Mouse (Mus musculus): ENCODE data around the gene Rdh9. TPM values are rescaled to one million over a fixed set of nuclear protein-coding genes. Genes with fewer than 3 reads are reported as not detected.
"Not testable (repeated sequence)": the region's sequence is repeated elsewhere in the genome, so short reads cannot be mapped to it uniquely, and the experiment has no call there.

Rdh9 gene
- polyA plus RNA-seq, 1 experiment from 2014 or later, result not detected

DNA sequence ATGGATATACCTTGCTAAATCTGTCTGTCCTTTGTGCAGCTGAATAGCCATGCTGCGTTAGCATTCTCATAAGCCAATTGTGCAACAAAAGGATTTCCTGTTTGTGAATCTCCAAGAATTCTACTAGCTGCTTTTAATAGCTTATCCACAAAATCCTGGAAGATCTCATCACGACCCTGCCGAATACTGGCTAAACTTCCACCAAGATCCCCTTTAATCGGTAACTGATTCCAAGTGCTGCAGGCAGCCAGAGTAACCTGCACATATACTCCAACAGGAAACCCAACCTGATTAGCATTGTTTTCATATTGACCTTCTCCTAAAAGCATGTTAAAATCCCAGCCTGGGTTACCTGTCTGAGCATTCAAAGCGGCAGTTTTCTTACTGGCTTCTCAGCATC lies 59.1 kb downstream of the Rdh9 start:
- no peak overlapping the region for H3K9ac ChIP-seq (replicated peaks; ENCODE audit: low read length)
- no peak overlapping the region for H3K4me2 ChIP-seq (ENCODE audit: low read depth, low read length)
- WGBS, result 91% methylated on average over 5 of the region's 5 CpGs
- H3K27ac ChIP-seq (replicated peaks; ENCODE audit: low read depth, low read length), result no peak overlapping the region
- no peak for DNase-seq (ENCODE audit: low spot score)
- H3K4me3 ChIP-seq (ENCODE audit: low read depth, low read length), result no peak overlapping the region
- H3K9me3 ChIP-seq (replicated peaks; ENCODE audit: control insufficient read depth, low read length), result no peaks in the 10 kb centered on the region
- H3K36me3 ChIP-seq (replicated peaks; ENCODE audit: control insufficient read depth, insufficient read depth, low read depth, low read length), result no peaks in the 10 kb centered on the region
- no peaks in the 10 kb centered on the region for H3K27me3 ChIP-seq (ENCODE audit: control insufficient read depth, insufficient read depth, low read length)
- H3K4me1 ChIP-seq (ENCODE audit: control insufficient read depth, insufficient read depth, low read length), result no peaks in the 10 kb centered on the region
- no peak for ATAC-seq (replicated peaks; ENCODE audit: insufficient number of reproducible peaks, low FRiP score, low TSS enrichment, low read depth)

DNA sequence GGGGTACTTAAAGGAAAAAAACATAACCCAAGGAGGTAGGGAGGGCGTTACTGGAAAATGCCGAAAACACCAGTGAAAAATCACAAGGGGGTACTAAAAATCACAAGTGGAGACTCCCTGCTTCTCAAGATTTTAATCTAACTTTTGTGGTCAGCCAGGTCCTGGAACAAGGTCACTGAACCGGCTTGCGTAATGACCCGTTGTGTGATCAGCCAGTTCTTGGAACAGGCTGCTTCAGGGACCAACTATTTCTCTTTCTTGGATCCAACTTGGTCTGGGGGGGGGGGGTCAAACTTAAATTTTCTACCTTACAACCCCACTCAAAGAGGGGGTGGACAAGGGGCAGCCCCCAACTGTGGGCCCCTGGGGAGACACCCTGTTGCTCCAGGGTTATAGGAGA lies 61.6 kb downstream of the Rdh9 start:
- H3K9me3 ChIP-seq (replicated peaks; ENCODE audit: control insufficient read depth, low read length); ATAC-seq (replicated peaks; ENCODE audit: insufficient number of reproducible peaks, low FRiP score, low TSS enrichment, low read depth); H3K36me3 ChIP-seq (replicated peaks; ENCODE audit: control insufficient read depth, insufficient read depth, low read depth, low read length); DNase-seq (ENCODE audit: low spot score); H3K9ac ChIP-seq (replicated peaks; ENCODE audit: low read length); H3K4me3 ChIP-seq (ENCODE audit: low read depth, low read length); H3K27ac ChIP-seq (replicated peaks; ENCODE audit: low read depth, low read length); H3K4me1 ChIP-seq (ENCODE audit: control insufficient read depth, insufficient read depth, low read length); H3K4me2 ChIP-seq (ENCODE audit: low read depth, low read length); H3K27me3 ChIP-seq (ENCODE audit: control insufficient read depth, insufficient read depth, low read length): not testable (repeated sequence)
- WGBS, result 92% methylated on average over 5 of the region's 5 CpGs

DNA sequence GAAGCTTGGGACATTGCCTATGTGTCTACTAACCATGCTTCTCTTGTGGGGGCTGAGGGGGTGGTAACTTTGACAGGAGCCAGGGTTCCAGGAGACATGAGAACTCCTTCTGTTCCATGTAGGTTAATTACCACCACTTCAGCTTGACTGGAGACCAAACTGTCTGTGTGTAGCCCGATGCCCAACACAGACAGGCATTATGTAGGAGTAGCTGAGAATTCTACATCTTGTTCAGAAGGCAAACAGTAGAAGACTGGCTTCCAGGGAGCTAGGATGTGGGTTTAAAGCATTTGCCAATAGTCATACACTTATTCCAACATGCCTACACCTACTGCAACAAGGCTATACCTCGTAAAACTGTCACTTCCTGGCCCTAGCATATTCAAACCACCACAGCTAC lies 62.4 kb downstream of the Rdh9 start:
- WGBS, result 83% methylated on average over 2 of the region's 2 CpGs

DNA sequence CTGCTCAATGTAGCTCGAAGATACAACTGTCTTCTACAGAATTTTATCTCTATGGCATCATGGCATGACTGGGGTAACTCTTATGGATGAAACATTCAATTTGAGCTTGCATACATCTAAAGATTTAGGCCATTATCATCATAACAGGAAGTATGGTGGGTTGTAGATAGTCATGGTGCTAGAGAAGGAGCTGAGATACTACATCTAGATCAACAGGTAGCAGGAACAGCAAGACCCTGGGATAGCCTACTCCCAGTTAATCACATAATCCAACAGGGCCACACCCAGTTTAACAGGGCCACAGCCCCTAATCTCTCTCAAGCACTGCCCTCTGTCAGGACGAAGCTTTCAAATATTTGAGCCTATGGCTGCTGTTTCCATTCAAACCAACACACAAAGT lies 64.6 kb downstream of the Rdh9 start:
- no peak overlapping the region for H3K4me2 ChIP-seq (ENCODE audit: low read depth, low read length)
- 77% methylated on average over 2 of the region's 2 CpGs for WGBS
- no peaks in the 10 kb centered on the region for H3K27me3 ChIP-seq (ENCODE audit: control insufficient read depth, insufficient read depth, low read length)
- no peak overlapping the region for H3K4me3 ChIP-seq (ENCODE audit: low read depth, low read length)
- no peaks in the 10 kb centered on the region for H3K36me3 ChIP-seq (replicated peaks; ENCODE audit: control insufficient read depth, insufficient read depth, low read depth, low read length)
- H3K27ac ChIP-seq (replicated peaks; ENCODE audit: low read depth, low read length), result no peak overlapping the region
- ATAC-seq (replicated peaks; ENCODE audit: insufficient number of reproducible peaks, low FRiP score, low TSS enrichment, low read depth) (no peak), DNase-seq (ENCODE audit: low spot score) (no peak)
- H3K4me1 ChIP-seq (ENCODE audit: control insufficient read depth, insufficient read depth, low read length), result no peaks in the 10 kb centered on the region
- no peaks in the 10 kb centered on the region for H3K9me3 ChIP-seq (replicated peaks; ENCODE audit: control insufficient read depth, low read length)
- no peak overlapping the region for H3K9ac ChIP-seq (replicated peaks; ENCODE audit: low read length)

More for the DNA sequence above, 62.4 kb downstream of the Rdh9 start:
- Histone ChIP-seq H3K36me3 (replicated peaks; ENCODE audit: control insufficient read depth, insufficient read depth, low read depth, low read length) (no peaks in the 10 kb centered on the region), H3K27me3 (ENCODE audit: control insufficient read depth, insufficient read depth, low read length) (no peaks in the 10 kb centered on the region), H3K27ac (replicated peaks; ENCODE audit: low read depth, low read length) (no peak overlapping the region), H3K4me2 (ENCODE audit: low read depth, low read length) (no peak overlapping the region), H3K9me3 (replicated peaks; ENCODE audit: control insufficient read depth, low read length) (no peaks in the 10 kb centered on the region), H3K4me1 (ENCODE audit: control insufficient read depth, insufficient read depth, low read length) (no peaks in the 10 kb centered on the region), H3K4me3 (ENCODE audit: low read depth, low read length) (no peak overlapping the region), H3K9ac (replicated peaks; ENCODE audit: low read length) (no peak overlapping the region)
- no peak for DNase-seq (ENCODE audit: low spot score)
- no peak for ATAC-seq (replicated peaks; ENCODE audit: insufficient number of reproducible peaks, low FRiP score, low TSS enrichment, low read depth)

Other genes starting within 250 kb of the Rdh9 start
- gene Nxph4, start 241.8 kb upstream of the Rdh9 start, polyA plus RNA-seq (2014; fragmentation: Nextera tagmentation; extraction: Ambion mirVana), result 4.4 and 6.9 TPM in 2 replicates
- gene Lrp1, start 155.2 kb upstream of the Rdh9 start, polyA plus RNA-seq (2014; fragmentation: Nextera tagmentation; extraction: Ambion mirVana), result 55.5 and 59.0 TPM in 2 replicates
- gene Stat6, start 133.4 kb upstream of the Rdh9 start, polyA plus RNA-seq (2014; fragmentation: Nextera tagmentation; extraction: Ambion mirVana), result 8.1 and 8.2 TPM in 2 replicates
- 11.2 and 11.7 TPM in 2 replicates for gene Nemp1, start 109.5 kb upstream of the Rdh9 start, polyA plus RNA-seq (2014; fragmentation: Nextera tagmentation; extraction: Ambion mirVana)
- 8.0 and 9.3 TPM in 2 replicates for gene Nab2, start 107.8 kb upstream of the Rdh9 start, polyA plus RNA-seq (2014; fragmentation: Nextera tagmentation; extraction: Ambion mirVana)
- 0.40 and 0.55 TPM in 2 replicates for gene Myo1a, start 71.2 kb upstream of the Rdh9 start, polyA plus RNA-seq (2014; fragmentation: Nextera tagmentation; extraction: Ambion mirVana)
- 1.9 and 2.9 TPM in 2 replicates for gene Tac2, start 51.9 kb upstream of the Rdh9 start, polyA plus RNA-seq (2014; fragmentation: Nextera tagmentation; extraction: Ambion mirVana)
- 6.5 and 7.4 TPM in 2 replicates for gene Zbtb39, start 36.8 kb upstream of the Rdh9 start, polyA plus RNA-seq (2014; fragmentation: Nextera tagmentation; extraction: Ambion mirVana)
- gene Gpr182, start 24.7 kb upstream of the Rdh9 start, polyA plus RNA-seq (2014; fragmentation: Nextera tagmentation; extraction: Ambion mirVana), result 0.28 and 0.45 TPM in 2 replicates
- gene Rdh1, start 16.7 kb upstream of the Rdh9 start, polyA plus RNA-seq (2014; fragmentation: Nextera tagmentation; extraction: Ambion mirVana), result not detected in 2 replicates
- not detected in 2 replicates for gene Rdh16f1, start 16.6 kb upstream of the Rdh9 start, polyA plus RNA-seq (2014; fragmentation: Nextera tagmentation; extraction: Ambion mirVana)
- gene Rdh16, start 24.8 kb downstream of the Rdh9 start, polyA plus RNA-seq (2014; fragmentation: Nextera tagmentation; extraction: Ambion mirVana), result not detected in 2 replicates
- not detected in 2 replicates for gene Rdh19, start 73.5 kb downstream of the Rdh9 start, polyA plus RNA-seq (2014; fragmentation: Nextera tagmentation; extraction: Ambion mirVana)
- gene Rdh16f2, start 90.1 kb downstream of the Rdh9 start, polyA plus RNA-seq (2014; fragmentation: Nextera tagmentation; extraction: Ambion mirVana), result not detected in 2 replicates
- not detected in 2 replicates for gene Rdh7, start 112.4 kb downstream of the Rdh9 start, polyA plus RNA-seq (2014; fragmentation: Nextera tagmentation; extraction: Ambion mirVana)
- gene Sdr9c7, start 122.1 kb downstream of the Rdh9 start, polyA plus RNA-seq (2014; fragmentation: Nextera tagmentation; extraction: Ambion mirVana), result not detected in 2 replicates
- not detected in 2 replicates for gene Hsd17b6, start 231.2 kb downstream of the Rdh9 start, polyA plus RNA-seq (2014; fragmentation: Nextera tagmentation; extraction: Ambion mirVana)
- 121 and 132 TPM in 2 replicates for gene Prim1, start 238.8 kb downstream of the Rdh9 start, polyA plus RNA-seq (2014; fragmentation: Nextera tagmentation; extraction: Ambion mirVana)